Mouse (Mus musculus) olfactory bulb, adult 2 months (tissue): ENCODE measurements around the gene Epdr1.

ENCODE experiments used
- CTCF ChIP-seq: fragments of 200-500 bp; IDR thresholded peaks from 2 replicates; pipeline ENCODE4 v1.5.1; 2012; ENCODE audit warnings: low read depth, mild to moderate bottlenecking, low read length, moderate library complexity; ENCODE audit not compliant: insufficient read depth
- POLR2A ChIP-seq: fragments of 200-500 bp; IDR thresholded peaks from 2 replicates; pipeline ENCODE4 v1.6.1; 2012; ENCODE audit warnings: mild to moderate bottlenecking, low read depth, low read length, moderate library complexity; ENCODE audit not compliant: insufficient read depth

GRCm38 (mm10) chr13:19668355-19669140 lies 48.8 kb upstream of the Epdr1 start:
- TF ChIP-seq CTCF (no peak), POLR2A (no peak)
